Mouse (Mus musculus) right cerebral cortex, postnatal 25 days (tissue): Measurements from ENCODE around the gene Usp45.

ENCODE experiments used
- DNase-seq: peaks from one replicate; pipeline ENCODE4 v3.0.0; 2022

The Usp45 gene

DNA sequence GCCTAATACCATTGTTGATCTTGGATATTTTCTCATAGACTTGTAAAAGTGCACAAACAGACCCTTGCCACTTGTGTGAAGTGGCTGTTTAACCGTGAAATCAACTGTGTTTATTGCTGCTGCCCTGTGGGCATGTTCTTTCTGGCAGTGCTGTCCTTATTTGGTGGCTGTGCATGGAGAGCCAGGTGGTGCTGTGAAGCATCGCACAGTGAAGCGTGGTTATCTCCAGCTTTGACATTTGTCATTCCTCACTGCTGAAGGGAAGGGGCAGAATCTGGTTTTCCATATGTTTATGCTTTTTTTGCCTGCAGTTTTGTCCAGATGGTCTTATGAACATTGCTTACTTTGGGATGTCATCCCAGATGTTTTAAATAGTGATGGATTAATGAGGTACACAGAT is 26.7 kb downstream of the Usp45 start:
- DNase-seq: no peak

DNA sequence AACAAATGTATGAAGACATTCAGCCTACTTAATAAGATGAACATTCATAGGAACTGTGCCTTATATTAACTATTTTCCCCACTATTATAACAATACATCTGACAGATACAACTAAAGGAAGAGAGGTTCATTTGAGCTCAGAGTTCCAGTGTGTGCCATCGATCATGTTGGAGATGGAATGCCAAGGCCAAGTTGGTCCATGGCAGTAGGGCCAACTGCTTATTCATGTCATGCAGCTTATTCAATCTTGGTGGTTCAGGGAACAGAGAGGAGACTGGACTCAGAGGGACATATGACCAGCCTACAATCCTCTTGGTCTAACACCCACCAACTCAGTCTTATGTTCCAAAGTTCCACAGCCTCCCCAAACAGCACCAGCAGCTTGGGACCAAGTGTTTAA is 34.1 kb downstream of the Usp45 start:
- no peak for DNase-seq

DNA sequence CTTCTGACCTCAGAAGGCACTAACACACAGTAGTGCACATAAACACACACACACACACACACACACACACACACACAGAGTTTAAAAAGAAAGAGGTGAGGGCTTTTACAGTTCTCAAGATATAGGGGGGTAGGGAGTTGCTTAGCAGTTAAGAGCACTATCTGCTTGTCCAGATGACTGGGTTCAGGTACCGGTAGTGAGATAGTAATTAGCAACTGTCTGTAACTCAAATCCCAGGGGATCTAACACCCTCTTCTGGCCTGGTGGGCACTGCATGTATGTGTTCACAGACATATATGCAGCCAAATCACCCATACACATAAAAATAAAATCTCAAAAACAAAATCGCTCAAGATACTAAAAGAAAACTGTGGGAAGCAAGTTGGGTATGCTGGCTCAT is 34.7 kb downstream of the Usp45 start:
- DNase-seq: no peak

DNA sequence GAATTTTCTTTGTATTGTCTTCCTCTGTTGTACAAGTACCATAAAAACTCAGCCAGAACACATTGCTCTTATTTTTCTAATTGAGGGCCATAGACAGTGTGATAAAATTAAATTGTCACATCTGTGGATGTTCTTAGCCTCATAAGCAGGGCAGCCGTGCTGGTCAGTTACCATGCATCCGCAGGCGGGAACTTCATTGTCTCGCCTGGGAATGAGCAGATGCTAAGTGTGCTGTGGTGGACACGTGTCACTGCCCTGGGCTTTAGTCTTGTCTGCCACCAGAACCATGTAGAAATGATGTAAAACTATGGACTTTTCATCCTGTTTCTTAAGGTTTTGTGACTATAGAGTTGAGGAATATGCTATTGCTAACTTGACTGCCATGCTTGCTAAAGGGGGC is 40.2 kb downstream of the Usp45 start:
- DNase-seq: no peak

DNA sequence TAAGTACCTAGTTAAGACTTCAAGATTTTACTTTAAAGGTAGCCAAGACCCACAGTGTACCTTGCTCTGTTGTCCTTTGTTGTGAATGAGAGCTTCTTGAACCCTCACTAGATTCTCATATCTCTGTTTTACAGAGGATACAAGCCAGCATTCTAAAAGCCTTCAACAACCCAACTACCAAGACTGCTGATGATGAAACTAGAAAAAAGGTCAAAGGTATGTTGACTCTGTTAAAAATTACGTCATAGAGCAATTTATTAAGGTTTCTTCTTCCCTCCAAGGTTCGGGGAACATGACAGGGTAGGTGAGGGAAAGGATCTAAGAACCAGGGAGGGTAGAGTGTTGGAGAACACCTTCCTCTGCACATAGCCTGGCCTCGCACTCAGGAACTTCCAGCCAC is 43.7 kb downstream of the Usp45 start:
- DNase-seq: no peak

DNA sequence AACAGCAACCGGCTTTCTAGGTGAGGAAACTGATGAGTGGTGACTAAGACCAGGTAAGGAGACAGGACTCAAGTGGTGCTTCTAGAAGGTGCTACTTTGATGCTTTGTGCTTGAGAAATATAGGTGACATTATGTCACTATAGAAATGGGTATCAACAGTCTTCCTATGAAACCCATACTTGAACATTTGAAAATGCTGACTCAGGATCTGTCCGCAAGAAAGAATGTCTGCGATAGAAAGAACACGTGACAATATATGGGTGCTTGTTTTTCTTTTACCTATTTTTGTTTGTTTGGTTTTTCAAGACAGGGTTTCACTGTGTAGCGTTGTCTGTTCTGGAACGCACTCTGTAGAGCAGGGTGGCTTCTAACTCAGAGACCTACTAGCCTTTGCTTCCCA is 45.7 kb downstream of the Usp45 start:
- DNase-seq: no peak

DNA sequence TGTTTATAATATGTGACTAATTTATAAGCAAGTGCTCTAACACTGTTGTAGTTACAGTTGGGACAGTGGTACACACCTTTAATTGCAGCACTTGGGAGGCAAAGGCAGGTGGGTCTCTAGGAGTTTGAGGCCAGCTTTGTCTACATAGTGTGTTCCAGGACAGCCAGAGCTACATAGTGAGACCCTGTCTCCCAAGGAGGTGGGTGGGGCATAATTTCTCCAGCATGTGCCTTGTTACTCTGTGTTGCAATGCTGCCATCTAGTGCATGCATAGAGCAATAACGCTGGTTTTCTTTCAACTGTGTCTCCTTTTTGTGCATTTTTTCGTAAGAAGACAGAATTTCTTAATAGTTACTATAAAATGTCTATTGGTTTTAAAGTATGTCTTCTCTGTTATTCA is 47.1 kb downstream of the Usp45 start:
- DNase-seq: no peak

DNA sequence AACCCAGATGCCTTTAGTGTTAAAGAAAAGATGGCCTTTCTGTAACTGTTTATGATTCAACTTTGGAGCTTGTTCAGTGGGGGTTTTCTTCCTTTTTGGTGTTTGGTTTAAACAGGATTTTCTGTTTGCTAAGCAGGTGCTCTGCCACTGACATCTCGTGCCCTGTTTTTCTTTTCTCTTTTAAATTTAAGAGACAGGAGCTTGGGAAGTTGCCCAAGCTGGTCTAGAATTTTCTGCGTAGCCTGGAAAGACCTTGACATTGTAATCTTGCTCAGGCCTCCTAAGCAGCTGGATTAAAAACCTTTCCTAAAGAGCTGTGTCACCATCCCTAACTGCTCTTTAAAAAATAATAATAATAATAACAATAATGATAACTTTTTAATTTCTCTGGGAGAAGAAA is 59.7 kb downstream of the Usp45 start:
- DNase-seq: no peak

DNA sequence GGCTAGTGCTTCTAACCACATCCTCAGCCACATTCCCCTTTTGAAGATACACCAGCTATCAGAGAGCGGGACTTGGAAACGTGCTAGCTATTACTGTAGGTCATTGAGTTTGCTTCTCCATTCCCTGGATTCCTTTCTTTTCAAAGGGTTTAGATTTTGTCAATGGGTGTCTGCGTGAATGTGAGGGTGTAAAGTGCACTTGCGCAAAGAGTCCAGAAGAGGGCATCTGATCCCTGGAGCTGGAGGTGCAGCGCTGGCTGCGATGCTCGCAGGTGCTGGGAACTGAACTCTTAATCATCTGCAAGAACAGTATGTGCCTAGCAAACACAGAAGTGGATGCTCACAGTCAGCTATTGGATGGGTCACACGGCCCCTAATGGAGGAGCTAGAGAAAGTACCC is 65.9 kb downstream of the Usp45 start:
- no peak for DNase-seq

DNA sequence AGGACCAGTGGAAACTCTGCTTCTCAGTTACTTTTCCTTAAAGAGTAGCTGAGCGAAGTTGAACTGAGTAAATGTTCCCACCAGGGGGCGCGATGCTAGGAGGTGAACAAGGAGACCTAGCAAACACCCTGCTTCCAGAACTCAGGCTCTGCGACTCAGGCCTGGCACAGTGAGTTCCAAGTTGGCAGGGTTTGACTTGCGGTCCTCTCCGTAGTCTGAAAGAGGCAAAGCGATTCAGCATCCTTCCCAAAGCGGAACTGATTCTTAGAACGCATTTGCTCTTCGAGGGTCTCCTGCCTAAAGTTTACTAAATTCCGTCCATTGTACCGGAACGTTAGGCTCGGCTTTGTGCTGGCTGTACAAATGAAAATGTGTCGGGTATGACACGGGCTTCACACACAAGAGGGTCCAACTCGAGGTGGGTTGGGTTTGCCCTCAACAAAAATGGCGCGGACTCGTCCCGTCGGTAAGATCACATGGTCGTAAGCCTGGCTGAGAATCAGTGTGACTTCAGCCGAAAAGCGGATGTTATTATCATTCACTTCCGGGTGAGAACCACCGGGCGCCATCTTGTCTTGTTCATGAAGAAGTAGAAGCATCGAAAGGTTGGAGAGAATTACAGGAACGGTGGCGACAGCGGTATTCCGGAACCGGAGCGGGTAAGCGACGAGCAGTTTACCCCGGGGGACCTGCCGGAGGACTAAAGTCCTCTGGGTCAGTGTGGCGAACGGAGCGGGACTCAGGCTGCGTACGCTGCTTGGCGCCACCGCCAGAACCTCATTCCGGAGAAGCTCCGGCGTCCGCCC is 80.7 kb downstream of the Usp45 start, which contains the start of gene Pnisr:
TSS of gene Pnisr (plus strand) at position 103 of the 806 bp plus-strand sequence.
- peak; percentile 90 for DNase-seq

DNA sequence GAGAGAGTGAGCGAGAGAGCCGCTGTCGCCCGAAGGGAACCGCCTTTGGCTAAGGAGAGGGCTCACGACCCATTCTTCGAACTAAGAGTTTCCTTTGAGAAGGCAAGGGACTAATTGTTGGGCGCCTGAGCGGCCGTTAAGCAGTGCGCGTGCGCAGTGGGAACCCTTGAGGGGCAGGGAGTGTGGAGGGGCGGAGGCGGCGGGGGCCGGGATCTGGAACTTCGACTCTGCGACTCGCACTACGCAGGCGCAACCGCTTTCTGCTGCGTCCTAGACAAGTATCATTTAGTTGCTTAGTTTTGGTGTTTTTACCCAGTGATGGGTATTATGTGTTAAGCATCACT is 81.3 kb downstream of the Usp45 start:
- peak; percentile 86 for DNase-seq

DNA sequence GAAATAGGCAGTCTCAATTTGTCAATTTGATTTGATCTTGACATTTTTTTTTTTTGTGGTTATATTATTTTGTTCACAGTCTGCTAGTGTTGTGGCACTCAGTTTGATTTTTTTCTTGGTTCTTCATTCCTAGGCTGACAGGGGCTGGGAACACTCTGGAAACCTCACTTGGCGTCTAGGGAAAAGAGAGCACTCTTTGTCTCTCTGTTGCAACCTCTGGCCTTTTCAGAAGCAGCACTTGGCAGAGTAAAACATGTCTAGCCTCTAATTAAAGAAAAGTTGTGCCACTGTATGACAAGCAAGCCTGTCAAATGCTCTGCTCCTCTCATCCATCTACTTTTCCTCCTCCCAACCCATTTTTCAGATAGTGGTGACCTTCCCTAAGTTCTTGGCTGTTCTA is 90.5 kb downstream of the Usp45 start:
- no peak for DNase-seq

DNA sequence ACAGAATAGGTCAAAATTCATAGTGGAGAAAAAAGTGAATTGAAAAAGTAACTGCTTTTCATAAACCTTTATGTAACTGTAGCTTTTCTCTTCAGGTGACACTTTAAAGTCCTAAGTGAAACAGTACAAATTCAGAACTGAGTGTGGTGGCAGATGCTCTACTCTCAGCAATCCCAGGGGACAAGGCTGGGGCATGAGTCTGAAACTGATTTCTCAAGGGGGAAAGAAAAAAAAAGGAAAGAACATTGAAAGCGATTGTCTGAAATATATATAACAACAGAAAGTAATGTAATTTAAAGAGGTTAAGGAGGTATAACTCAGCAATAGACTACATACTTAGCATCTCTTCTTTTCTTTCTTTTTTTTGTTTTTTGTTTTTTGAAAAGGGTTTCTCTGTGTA is 98.3 kb downstream of the Usp45 start:
- DNase-seq: no peak

DNA sequence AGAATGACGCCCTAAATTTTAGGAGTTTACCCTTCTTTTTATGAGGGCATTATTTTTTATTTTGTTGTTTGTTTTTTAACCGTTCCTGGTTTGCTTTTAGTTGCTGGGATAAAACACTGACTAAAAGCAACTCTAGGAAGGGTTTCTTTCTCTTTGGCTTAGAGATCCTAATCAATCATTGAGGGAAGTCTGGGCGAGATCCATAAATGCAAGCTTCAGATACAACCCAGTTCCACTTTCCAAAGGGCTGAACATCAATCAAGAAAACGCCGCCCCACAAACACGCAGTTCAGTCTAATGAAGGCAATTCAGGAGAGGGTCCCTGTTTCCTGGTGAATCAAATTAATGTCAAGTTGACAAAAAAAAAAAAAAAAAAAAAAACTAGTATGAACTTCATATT is 111.8 kb downstream of the Usp45 start:
- no peak for DNase-seq

DNA sequence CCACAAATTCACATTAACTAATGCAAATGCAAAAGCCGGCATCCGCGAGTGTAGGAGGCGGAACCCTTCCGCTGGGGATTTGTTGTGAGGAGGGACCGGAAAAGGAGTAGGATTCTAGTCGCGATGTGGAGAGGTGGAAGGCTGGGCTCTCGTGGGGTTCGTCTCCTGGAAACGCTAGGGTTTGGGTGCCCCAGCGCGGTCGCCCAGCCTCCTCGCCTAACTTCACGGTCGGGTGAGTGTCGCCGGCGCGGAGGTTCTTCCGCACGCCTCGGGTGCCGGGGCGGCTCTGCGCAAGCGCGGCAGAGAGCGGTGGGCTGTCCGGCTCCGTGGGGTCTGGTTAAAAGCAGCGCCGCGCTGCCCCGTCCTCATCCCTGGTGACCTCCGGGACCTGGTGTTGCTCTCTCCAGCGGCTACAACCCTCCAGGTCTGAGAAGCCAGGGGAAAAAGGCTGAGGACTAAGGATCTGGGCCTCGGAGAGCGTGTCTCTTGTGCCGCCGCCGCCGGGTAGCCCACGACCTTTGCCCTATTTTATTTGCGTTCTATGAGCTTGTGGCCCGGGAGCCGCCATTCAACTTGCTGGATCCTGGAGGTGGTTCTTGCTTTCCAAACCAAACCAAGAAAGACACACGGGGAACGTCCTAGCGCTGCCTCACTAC is 112.7 kb downstream of the Usp45 start, which contains the start of gene Coq3:
TSS of gene Coq3 (plus strand) at position 109 of the 656 bp plus-strand sequence.
- peak; percentile 84 for DNase-seq

DNA sequence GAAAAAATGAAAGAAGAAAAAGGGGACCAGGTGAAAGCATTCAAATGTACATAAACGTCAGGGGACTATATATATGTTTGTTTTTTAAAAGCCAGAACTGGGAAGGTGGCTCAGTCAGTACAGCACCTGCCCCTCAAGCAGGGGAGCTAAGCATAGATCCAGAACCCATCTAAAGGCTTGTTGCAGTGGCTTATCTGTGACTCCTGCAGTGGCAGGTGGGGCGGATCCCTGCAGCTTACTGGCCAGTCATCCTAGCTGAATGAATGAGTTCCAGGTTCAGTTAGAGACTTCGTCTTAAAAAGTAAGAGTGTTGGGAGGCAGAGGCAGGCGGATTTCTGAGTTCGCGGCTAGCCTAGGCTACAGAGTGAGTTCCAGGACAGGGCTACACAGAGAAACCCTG is 115.8 kb downstream of the Usp45 start:
- no peak for DNase-seq

DNA sequence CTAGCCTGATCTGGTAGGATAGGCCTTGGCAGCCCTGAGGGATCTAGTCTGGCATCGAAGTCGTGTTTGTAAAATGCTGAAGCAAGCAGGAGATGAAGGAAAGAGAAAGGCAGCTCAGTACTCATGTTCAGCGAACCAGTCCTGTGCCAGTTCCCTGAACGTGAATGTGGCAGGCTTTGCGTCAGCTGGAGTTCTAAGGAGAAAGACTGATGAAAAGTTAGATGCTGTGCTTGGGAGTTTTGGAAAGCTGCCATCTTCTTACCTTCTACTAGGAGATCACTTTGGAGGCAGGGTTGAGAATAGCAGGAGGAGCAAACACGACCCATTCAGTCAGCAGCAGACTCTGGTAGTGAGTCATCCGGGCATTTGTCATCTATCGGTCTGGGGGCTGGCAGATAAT is 118.9 kb downstream of the Usp45 start:
- no peak for DNase-seq
